ENCODE assay signal across 27 mouse cellular contexts in the genomic region with DNA sequence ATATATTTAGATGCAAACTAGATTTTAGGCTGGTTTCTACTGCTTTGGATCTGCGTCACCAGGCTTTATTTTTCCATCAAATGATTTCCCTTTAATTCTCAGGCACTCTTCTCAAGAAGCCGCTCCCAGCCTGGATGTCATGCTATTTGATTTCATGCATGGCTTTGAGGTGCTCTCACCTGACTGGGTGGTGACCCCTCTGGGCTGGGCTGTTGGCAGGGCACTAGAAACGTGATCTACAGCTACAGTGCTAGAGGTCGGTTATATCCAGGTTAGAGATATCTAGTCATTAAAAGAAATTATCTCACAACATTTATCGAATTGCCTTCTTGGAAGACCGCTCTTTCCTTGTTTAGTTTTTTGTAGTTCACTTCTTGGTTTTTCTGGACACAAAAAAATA.
"Had no signal": no experiment of that assay in that cellular context is flagged by ENCODE, and none has a peak within 500 bp of the region (broad histone marks: within the 10 kb centered on the region; RNA-seq: fewer than 3 reads in every experiment).

No protein-coding gene starts in this region.

- H3K27ac ChIP-seq: gastrocnemius, adult 2 months; heart, embryonic 13.5 days; heart, embryonic 15.5 days; hindbrain, embryonic 10.5 days; hindbrain, embryonic 12.5 days; hindbrain, embryonic 14.5 days; intestine, embryonic 15.5 days; layer of hippocampus, adult 2 months; left cerebral cortex, adult 2 months; limb, embryonic 10.5 days; limb, embryonic 12.5 days; liver, embryonic 13.5 days; liver, embryonic 15.5 days had no signal

- H3K4me2 ChIP-seq: heart, embryonic 11.5 days; heart, embryonic 13.5 days; heart, embryonic 15.5 days; hindbrain, embryonic 12.5 days; hindbrain, embryonic 14.5 days; intestine, embryonic 15.5 days; limb, embryonic 12.5 days; liver, embryonic 11.5 days; liver, embryonic 13.5 days; liver, embryonic 15.5 days had no signal

- ATAC-seq: hindbrain, embryonic 16.5 days; inflammation-experienced regulatory T-cells, adult 6 months; intestine, embryonic 15.5 days; intestine, postnatal 0 days had no signal

- DNase-seq: gastrocnemius, adult 2 months; gastrocnemius, postnatal 10 days; gastrocnemius, postnatal 25 days; heart, postnatal 14 days; heart, postnatal 4 days; kidney, adult 2 months; kidney, adult 9 months; kidney, postnatal 25 days; kidney, postnatal 4 days; liver; liver, embryonic 13.5 days had no signal

- H3K9ac ChIP-seq: heart, embryonic 13.5 days; heart, embryonic 15.5 days; hindbrain, embryonic 12.5 days; hindbrain, embryonic 14.5 days; intestine, embryonic 15.5 days; limb, embryonic 12.5 days; liver, embryonic 13.5 days; liver, embryonic 15.5 days had no signal

- H3K36me3 ChIP-seq: heart, embryonic 13.5 days; heart, embryonic 15.5 days; hindbrain, embryonic 10.5 days; hindbrain, embryonic 12.5 days; intestine, embryonic 15.5 days; limb, embryonic 10.5 days; limb, embryonic 12.5 days; liver, embryonic 13.5 days; liver, embryonic 15.5 days had no signal

- H3K9me3 ChIP-seq: heart, embryonic 13.5 days; heart, embryonic 15.5 days; hindbrain, embryonic 10.5 days; hindbrain, embryonic 12.5 days; intestine, embryonic 15.5 days; limb, embryonic 10.5 days; limb, embryonic 12.5 days; liver, embryonic 13.5 days; liver, embryonic 15.5 days had no signal

- H3K4me3 ChIP-seq: gastrocnemius, adult 2 months; heart, embryonic 13.5 days; heart, embryonic 15.5 days; hindbrain, embryonic 10.5 days; hindbrain, embryonic 12.5 days; intestine, embryonic 15.5 days; layer of hippocampus, adult 2 months; left cerebral cortex, adult 2 months; limb, embryonic 10.5 days; limb, embryonic 12.5 days; liver, embryonic 13.5 days; liver, embryonic 15.5 days had no signal

- H3K27me3 ChIP-seq: heart, embryonic 13.5 days; heart, embryonic 15.5 days; hindbrain, embryonic 12.5 days; intestine, embryonic 15.5 days; limb, embryonic 12.5 days; liver, embryonic 13.5 days; liver, embryonic 15.5 days had no signal

- H3K4me1 ChIP-seq: heart, embryonic 13.5 days; heart, embryonic 15.5 days; hindbrain, embryonic 10.5 days; hindbrain, embryonic 12.5 days; intestine, embryonic 15.5 days; liver, embryonic 13.5 days; liver, embryonic 15.5 days had no signal
